Mouse (Mus musculus): ENCODE results near the gene Wnt3a. TPM values are rescaled to one million over a fixed set of nuclear protein-coding genes. Genes with fewer than 3 reads are reported as not detected.
A peak's percentile ranks its signal among the peaks of the same experiment; 100 is the strongest.

The Wnt3a gene
- polyA plus RNA-seq (2016; fragmentation: Nextera tagmentation; extraction: Ambion mirVana): 5.3 and 8.7 TPM in 2 replicates

DNA sequence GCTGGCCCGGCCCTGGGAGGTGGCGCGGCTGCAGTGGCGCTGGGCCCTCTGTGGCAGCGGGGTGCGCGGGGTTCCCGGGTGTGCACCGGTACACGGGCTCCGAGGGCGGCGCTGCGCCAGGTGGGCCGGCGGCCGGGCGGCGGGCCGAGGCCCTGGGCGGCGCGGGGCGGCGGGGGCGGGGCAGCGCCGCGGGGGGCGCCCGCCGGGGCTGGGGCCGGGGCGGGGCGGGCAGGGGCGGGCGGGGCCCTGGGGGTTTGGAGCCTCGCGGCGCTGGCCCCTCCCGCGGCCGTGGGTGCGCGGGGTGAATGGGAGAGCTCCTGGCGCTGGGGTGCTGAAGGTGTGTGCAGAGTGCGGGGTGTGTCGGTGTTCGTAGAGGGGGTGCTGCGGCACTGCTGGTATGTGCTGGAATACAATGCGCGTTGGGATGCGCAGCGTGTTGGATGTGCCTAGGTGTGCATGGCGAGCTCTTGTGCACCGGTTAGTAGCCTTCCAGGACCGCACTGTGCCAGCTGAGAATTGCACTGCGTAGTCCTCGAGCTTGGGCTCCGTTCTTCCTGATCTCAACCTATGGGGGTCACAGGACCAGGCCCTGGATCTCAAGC lies at the start of gene Wnt3a:
Wnt3a (minus strand) TSS at position 51 of the 602 bp plus-strand sequence.
- DNase-seq (ENCODE audit: low spot score): no peak
- Histone ChIP-seq H3K36me3 (no peaks in the 10 kb centered on the region), H3K27me3 (ENCODE audit: low read depth, poor library complexity, severe bottlenecking) (peaks cover 91% of the 10 kb centered on the region), H3K27ac (replicated peaks) (peak within 1 kb of the TSS; percentile 79), H3K4me1 (peaks cover 47% of the 10 kb centered on the region), H3K4me3 (peak within 1 kb of the TSS; percentile 53), H3K9me3 (replicated peaks) (no peaks in the 10 kb centered on the region)
- WGBS: under 1% methylated on average over 60 of the region's 60 CpGs

DNA sequence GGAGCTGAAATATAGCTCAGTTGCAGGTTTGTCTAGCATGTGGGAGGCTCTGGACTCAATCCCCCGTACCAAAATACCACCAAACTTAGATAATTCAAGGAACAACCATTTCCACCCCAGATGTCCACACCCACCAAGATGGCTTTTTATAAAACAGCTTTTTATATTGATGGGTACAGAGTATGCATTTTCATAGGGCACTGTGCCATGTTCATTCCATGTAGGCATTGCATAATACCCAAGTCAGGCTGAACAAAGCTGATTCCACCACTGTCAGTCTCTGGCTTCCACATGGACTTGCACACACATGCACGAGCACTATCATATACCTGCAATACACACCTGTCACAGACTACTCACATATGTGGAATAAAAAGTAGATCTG lies 48.2 kb upstream of the Wnt3a start:
- peaks cover 29% of the 10 kb centered on the region for H3K4me1 ChIP-seq
- no peak overlapping the region for H3K27ac ChIP-seq (replicated peaks)
- no peaks in the 10 kb centered on the region for H3K9me3 ChIP-seq (replicated peaks)
- DNase-seq (ENCODE audit: low spot score): no peak
- 97% methylated on average over 2 of the region's 2 CpGs for WGBS
- no peaks in the 10 kb centered on the region for H3K36me3 ChIP-seq
- H3K4me3 ChIP-seq: no peak overlapping the region
- peaks cover 14% of the 10 kb centered on the region; the same call in 1 of the 2 replicates for H3K27me3 ChIP-seq (ENCODE audit: low read depth, poor library complexity, severe bottlenecking)

DNA sequence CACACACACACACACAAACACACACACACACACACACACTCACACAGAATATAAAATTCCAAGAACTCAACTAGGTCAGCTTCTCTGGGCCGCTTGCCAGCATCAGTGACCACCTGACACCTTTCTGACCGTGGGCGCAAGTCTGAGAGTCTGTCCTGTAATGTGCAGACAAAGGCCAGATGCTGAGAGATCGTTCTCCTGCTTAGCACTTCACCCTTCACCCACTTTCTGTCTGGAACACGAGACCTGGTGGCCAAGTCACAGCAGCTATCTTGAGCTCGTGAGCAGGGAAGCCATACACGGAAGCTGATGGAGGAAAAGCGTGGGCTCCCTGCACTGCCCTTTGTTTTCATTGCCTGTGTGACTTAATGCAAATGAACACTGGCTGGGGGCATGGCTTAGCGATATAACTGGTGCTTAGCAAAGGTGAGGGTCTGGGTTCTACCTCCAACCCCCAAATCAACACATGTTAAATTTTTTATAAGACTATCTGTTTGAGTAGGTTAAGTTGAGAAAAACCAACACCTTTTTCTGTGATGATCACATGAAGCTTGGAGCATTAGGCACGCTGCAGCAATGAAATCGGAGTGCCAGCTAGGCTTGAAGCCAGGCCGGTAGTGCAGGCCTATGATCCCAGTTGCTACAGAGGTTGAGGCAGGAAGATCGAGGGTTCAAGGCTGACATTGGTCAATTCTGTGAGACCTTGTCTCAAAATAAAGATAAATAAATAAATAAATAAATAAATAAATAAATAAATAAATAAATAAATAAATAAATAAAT lies 47.6 kb upstream of the Wnt3a start:
- no peak for DNase-seq (ENCODE audit: low spot score)
- Histone ChIP-seq H3K4me1 (peaks cover 35% of the 10 kb centered on the region), H3K4me3 (no peak overlapping the region), H3K36me3 (no peaks in the 10 kb centered on the region), H3K27ac (replicated peaks) (peak overlapping the region; percentile 6; the same call in 1 of the 2 replicates), H3K9me3 (replicated peaks) (no peaks in the 10 kb centered on the region), H3K27me3 (ENCODE audit: low read depth, poor library complexity, severe bottlenecking) (peaks cover 18% of the 10 kb centered on the region; the same call in 1 of the 2 replicates)
- 77% methylated on average over 13 of the region's 13 CpGs for WGBS

DNA sequence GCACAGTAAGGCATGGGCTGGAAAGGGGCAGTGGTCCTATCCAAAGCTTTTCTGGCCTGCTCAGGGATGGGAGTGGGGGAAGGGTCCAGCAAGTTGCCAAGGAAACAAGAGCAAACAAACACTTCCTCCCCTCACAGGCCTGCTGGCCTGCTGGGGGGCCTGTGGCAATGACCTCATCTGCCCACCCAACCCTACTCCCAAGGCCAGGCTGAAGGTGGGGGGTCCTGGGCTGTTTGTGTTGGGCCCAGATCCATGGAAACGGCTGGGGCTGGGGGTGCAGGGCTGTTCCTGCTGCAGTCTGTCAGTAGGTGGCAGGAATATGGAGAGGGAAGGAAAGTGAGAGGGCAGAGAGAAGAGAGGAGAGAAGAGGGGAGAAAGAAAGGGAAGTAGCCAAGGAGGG lies 45.8 kb upstream of the Wnt3a start:
- H3K27me3 ChIP-seq (ENCODE audit: low read depth, poor library complexity, severe bottlenecking): peaks cover 33% of the 10 kb centered on the region
- peak; percentile 72 for DNase-seq (ENCODE audit: low spot score)
- no peaks in the 10 kb centered on the region for H3K36me3 ChIP-seq
- peaks cover 52% of the 10 kb centered on the region for H3K4me1 ChIP-seq
- no peak overlapping the region for H3K4me3 ChIP-seq
- 19% methylated on average over 1 of the region's 1 CpGs for WGBS
- H3K9me3 ChIP-seq (replicated peaks): no peaks in the 10 kb centered on the region
- H3K27ac ChIP-seq (replicated peaks): peak overlapping the region; percentile 72

DNA sequence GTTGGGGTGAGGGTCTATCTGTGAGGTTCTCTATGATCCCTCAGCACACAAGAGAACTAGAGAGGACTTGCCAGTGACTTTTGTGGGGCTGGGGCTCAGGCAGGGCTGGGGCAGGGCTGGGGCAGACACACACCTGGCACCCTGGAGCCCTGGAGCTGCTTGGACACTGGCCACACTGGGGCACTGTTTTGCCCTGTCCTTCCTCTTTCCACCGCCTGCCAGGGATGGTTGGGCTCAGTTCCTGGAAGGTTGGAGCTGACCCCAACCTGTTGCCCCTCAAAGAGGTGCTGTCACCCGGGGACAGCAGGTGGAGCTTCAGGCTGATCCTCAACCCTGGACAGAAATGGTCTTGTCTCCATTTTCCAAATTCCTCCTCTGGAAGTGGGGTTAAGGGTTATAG lies 45.4 kb upstream of the Wnt3a start:
- H3K36me3 ChIP-seq: 0 out of 2 replicates have a peak, but pooled peaks cover 3% of the 10 kb centered on the region
- no peak for DNase-seq (ENCODE audit: low spot score)
- peaks cover 37% of the 10 kb centered on the region for H3K27me3 ChIP-seq (ENCODE audit: low read depth, poor library complexity, severe bottlenecking)
- H3K4me3 ChIP-seq: no peak overlapping the region
- no peaks in the 10 kb centered on the region for H3K9me3 ChIP-seq (replicated peaks)
- peak overlapping the region; percentile 72 for H3K27ac ChIP-seq (replicated peaks)
- peaks cover 56% of the 10 kb centered on the region for H3K4me1 ChIP-seq
- WGBS: 49% methylated on average over 2 of the region's 2 CpGs

DNA sequence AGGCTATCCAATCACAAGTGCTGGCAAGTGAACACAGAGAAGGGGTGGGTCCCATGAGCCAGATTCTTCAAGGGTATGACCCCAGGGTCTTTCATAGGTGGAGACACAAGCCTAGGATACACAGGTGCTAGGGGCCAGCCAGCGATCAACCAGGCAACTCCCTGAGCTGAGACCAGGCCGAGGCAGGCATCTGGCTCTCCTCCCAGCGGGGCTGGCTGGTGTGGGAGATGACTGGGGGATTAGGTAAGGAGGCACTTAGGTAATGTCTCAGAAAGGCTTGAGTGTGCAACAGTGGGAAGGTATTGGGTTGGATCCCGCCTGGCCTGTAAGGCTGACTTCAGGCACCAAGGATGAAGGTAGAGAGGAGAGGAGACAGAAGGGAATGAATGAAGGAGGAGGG lies 44.6 kb upstream of the Wnt3a start:
- H3K4me3 ChIP-seq: no peak overlapping the region
- WGBS: 80% methylated on average over 4 of the region's 4 CpGs
- H3K27ac ChIP-seq (replicated peaks): no peak overlapping the region
- peaks cover 44% of the 10 kb centered on the region for H3K27me3 ChIP-seq (ENCODE audit: low read depth, poor library complexity, severe bottlenecking)
- 0 out of 2 replicates have a peak, but pooled peaks cover 3% of the 10 kb centered on the region for H3K36me3 ChIP-seq
- no peaks in the 10 kb centered on the region for H3K9me3 ChIP-seq (replicated peaks)
- no peak for DNase-seq (ENCODE audit: low spot score)
- H3K4me1 ChIP-seq: peaks cover 64% of the 10 kb centered on the region

DNA sequence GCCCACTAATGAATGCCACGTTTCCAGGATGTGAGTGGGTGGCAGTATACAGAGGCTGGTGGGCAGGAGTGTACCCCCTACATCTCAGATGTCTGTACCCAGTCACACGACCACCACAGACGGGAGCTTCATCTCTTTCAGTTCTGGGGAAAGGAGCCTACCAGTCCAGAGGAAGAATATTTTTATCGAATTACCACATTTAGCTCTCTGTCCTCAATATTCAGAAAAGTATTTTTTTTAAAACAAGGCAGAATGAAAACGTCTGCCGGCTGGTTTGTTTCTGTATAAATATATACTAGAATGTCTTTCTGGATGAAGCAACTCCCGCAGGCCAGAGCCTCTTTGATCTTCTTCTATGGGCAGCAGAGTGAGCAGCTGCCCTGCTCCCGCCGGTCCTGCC lies 42.4 kb upstream of the Wnt3a start:
- DNase-seq (ENCODE audit: low spot score): no peak
- Histone ChIP-seq H3K9me3 (replicated peaks) (no peaks in the 10 kb centered on the region), H3K36me3 (0 out of 2 replicates have a peak, but pooled peaks cover 3% of the 10 kb centered on the region), H3K4me1 (peaks cover 85% of the 10 kb centered on the region), H3K27me3 (ENCODE audit: low read depth, poor library complexity, severe bottlenecking) (peaks cover 57% of the 10 kb centered on the region), H3K27ac (replicated peaks) (no peak overlapping the region), H3K4me3 (no peak overlapping the region)
- WGBS: 44% methylated on average over 9 of the region's 9 CpGs

DNA sequence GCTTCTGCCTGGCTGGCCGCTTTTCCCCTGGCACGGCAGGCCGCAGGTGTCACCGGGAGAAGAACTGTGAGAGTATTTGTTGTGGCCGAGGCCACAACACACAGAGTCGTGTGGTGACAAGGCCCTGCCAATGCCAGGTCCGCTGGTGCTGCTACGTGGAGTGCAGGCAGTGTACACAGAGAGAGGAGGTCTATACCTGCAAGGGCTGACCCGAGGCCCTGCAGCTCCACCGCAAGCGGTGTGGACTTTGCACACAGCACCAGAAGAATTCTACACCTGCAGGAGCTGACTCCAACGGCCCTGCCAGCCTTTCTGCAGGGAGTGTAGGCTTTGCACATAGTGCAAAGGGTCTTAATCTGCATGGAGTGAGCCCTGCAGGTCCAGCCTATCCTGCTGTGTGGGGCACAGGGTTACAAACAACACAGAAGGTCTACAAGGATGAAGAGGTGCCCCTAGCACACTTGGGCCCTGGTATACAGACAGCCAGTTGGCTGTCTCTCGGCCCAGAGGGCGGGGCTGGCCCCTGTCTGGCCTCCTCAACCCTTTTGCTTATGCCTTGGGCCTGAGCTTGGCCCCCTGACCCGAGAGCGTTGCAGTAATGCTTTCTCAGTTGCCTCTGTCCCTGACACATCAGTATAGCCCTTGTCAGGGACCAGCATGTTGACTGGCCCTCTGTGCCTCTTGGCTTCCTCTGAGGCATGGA lies 40.8 kb upstream of the Wnt3a start:
- Histone ChIP-seq H3K4me3 (no peak overlapping the region), H3K36me3 (0 out of 2 replicates have a peak, but pooled peaks cover 3% of the 10 kb centered on the region), H3K9me3 (replicated peaks) (no peaks in the 10 kb centered on the region), H3K27me3 (ENCODE audit: low read depth, poor library complexity, severe bottlenecking) (peaks cover 57% of the 10 kb centered on the region), H3K4me1 (peaks cover 78% of the 10 kb centered on the region), H3K27ac (replicated peaks) (peak overlapping the region; percentile 2)
- 79% methylated on average over 16 of the region's 16 CpGs for WGBS
- no peak for DNase-seq (ENCODE audit: low spot score)

DNA sequence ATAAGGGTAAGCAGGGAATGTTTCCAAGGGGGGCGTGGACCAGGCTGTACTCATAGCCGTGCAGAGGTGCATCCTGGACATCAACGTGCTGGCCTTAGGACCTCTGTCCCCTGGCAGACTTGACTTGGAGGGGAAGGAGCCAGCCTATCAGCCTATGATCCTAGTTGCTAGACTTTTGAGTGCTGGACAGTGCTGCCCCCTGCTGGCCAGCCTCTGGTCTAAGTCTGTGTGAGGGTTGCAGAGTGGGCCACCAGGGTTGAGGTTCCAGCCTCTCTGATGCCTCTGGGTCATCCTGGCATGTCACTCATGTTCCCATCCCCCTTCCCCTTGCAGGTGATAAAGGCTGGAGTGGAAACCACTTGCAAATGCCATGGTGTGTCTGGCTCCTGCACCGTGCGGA lies 40.0 kb upstream of the Wnt3a start:
- WGBS: 39% methylated on average over 5 of the region's 5 CpGs

DNA sequence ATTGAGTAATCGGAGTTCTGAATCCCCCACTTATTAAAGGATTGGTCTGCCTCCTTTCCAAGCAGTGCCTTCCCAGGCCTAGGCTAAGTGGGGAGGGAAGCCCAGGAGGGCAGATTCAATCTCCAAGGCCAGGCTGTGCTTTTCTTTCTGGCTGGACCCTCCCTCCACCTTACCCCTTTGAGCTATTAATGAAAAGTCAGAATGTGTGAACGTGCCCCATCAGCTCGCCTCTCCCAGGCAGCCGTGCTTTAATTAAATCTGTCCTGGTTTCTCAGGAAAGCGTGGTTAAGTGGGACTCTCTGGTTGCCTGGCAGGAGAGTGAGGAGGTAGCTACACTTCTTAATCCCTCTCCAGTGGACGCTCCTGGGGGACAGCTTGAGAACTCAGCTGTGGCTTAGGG lies 39.1 kb upstream of the Wnt3a start:
- Histone ChIP-seq H3K9me3 (replicated peaks) (no peaks in the 10 kb centered on the region), H3K36me3 (0 out of 2 replicates have a peak, but pooled peaks cover 3% of the 10 kb centered on the region), H3K4me3 (no peak overlapping the region), H3K4me1 (peaks cover 70% of the 10 kb centered on the region), H3K27ac (replicated peaks) (peak overlapping the region; percentile 82), H3K27me3 (ENCODE audit: low read depth, poor library complexity, severe bottlenecking) (peaks cover 52% of the 10 kb centered on the region)
- 9% methylated on average over 6 of the region's 6 CpGs for WGBS
- peak; percentile 47 for DNase-seq (ENCODE audit: low spot score)

More for the DNA sequence above, 40.0 kb upstream of the Wnt3a start:
- H3K36me3 ChIP-seq: 0 out of 2 replicates have a peak, but pooled peaks cover 3% of the 10 kb centered on the region
- peaks cover 57% of the 10 kb centered on the region for H3K27me3 ChIP-seq (ENCODE audit: low read depth, poor library complexity, severe bottlenecking)
- peak overlapping the region; percentile 82 for H3K27ac ChIP-seq (replicated peaks)
- H3K4me1 ChIP-seq: peaks cover 73% of the 10 kb centered on the region
- DNase-seq (ENCODE audit: low spot score): peak; percentile 81
- no peaks in the 10 kb centered on the region for H3K9me3 ChIP-seq (replicated peaks)
- no peak overlapping the region for H3K4me3 ChIP-seq

DNA sequence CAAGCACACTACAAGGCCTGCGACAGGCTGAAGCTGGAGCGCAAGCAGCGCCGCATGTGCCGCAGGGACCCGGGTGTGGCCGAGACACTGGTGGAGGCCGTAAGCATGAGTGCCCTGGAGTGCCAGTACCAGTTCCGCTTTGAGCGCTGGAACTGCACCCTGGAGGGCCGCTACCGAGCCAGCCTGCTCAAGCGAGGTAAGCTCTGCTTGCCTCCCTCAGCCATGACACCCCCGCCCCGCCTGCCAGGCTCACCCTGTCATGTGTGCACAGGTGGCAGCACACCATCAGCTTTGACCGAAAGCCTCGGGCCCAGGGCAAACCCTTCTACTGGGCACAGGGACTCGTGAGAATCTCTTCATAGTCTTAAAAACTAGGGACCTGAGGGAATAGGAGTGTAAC lies 37.1 kb upstream of the Wnt3a start:
- H3K36me3 ChIP-seq: 0 out of 2 replicates have a peak, but pooled peaks cover 3% of the 10 kb centered on the region
- H3K27ac ChIP-seq (replicated peaks): no peak overlapping the region
- no peaks in the 10 kb centered on the region for H3K9me3 ChIP-seq (replicated peaks)
- peaks cover 64% of the 10 kb centered on the region for H3K4me1 ChIP-seq
- WGBS: 88% methylated on average over 18 of the region's 18 CpGs
- no peak overlapping the region for H3K4me3 ChIP-seq
- no peak for DNase-seq (ENCODE audit: low spot score)
- H3K27me3 ChIP-seq (ENCODE audit: low read depth, poor library complexity, severe bottlenecking): peaks cover 36% of the 10 kb centered on the region

DNA sequence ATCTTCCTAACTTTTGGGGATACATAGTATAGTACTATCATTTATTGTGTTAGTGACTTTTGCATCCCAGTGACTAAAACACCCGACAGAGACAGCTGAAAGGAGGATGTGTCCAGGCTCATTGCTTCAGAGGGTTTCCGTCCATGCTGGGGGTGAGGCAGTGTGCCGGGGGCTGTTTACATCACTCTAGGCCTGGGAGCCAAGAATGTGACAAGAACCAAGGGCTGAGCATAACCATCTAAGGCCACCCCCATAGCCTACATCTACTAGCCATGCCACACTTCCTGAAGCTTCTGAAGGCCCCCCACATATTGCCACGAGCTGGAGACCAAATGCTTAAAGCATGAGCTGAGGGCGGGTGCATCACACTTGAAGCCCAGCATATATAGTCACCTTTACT lies 34.2 kb upstream of the Wnt3a start:
- H3K27me3 ChIP-seq (ENCODE audit: low read depth, poor library complexity, severe bottlenecking): peaks cover 13% of the 10 kb centered on the region; the same call in 1 of the 2 replicates
- DNase-seq (ENCODE audit: low spot score): no peak
- H3K9me3 ChIP-seq (replicated peaks): no peaks in the 10 kb centered on the region
- WGBS: 81% methylated on average over 5 of the region's 5 CpGs
- no peak overlapping the region for H3K27ac ChIP-seq (replicated peaks)
- H3K4me3 ChIP-seq: no peak overlapping the region
- H3K4me1 ChIP-seq: peaks cover 37% of the 10 kb centered on the region
- no peaks in the 10 kb centered on the region for H3K36me3 ChIP-seq
